Mouse (Mus musculus): ENCODE measurements around the gene Zfp217.

DNA sequence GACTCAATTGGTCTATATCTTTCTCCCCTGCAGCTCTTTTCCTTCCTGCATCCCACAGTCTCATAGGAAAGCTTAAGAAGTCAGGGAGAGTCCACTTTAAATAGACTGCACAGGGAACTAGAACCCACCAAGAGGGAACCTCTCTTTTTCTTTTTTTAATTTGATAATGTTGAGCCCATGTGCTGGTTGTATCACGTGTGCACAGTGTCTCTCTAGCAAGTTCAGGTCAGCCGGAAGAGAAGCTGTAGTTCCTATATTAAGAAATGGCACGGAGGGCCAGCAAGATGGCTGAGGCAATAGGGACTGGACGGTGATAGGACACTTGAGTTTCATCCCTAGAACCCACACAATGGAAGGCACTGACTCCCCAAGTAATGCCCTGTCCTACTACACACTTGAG lies 11.1 kb upstream of the Zfp217 start:
- TF ChIP-seq GATA1 (IDR thresholded peaks at IDR 0.05; ENCODE audit: low read length) (no peak), TAL1 (IDR thresholded peaks at IDR 0.05; ENCODE audit: low read length) (no peak)

Data from erythroblast, embryonic 14.5 days (primary cell).